Mouse (Mus musculus): ENCODE results near the gene Phf20. TPM values are rescaled to one million over a fixed set of nuclear protein-coding genes. Genes with fewer than 3 reads are reported as not detected.

Gene Phf20
- polyA plus RNA-seq, 1 experiment from 2014 or later: 57.2 TPM

- WGBS: 20% methylated on average over 8 of the region's 8 CpGs
- no peaks in the 10 kb centered on the region for H3K36me3 ChIP-seq (ENCODE audit: control insufficient read depth, insufficient read depth, low read length)
- peak overlapping the region; percentile 99 for H3K27ac ChIP-seq (ENCODE audit: low read length)
- peak overlapping the region; percentile 82 for H3K4me2 ChIP-seq (ENCODE audit: low read depth, low read length)
- ATAC-seq (ENCODE audit: insufficient read depth, low FRiP score): no peak
- H3K9me3 ChIP-seq (replicated peaks; ENCODE audit: control insufficient read depth, low read length): peaks cover 2% of the 10 kb centered on the region; the same call in 1 of the 2 replicates
- H3K4me1 ChIP-seq (ENCODE audit: control insufficient read depth, insufficient read depth, low read length): peaks cover 9% of the 10 kb centered on the region
- H3K4me3 ChIP-seq (replicated peaks; ENCODE audit: low read length): peak overlapping the region; percentile 96
- no peaks in the 10 kb centered on the region for H3K27me3 ChIP-seq (ENCODE audit: control insufficient read depth, insufficient read depth, low read length)
- H3K9ac ChIP-seq (ENCODE audit: low read length): peak overlapping the region; percentile 97
Observed at GRCm38 (mm10) chr2:156311441-156311840, 115.2 kb downstream of the Phf20 start.

GRCm38 (mm10) chr2:156311841-156312291 lies 115.6 kb downstream of the Phf20 start:
- H3K4me1 ChIP-seq (ENCODE audit: control insufficient read depth, insufficient read depth, low read length): peaks cover 9% of the 10 kb centered on the region
- peak overlapping the region; percentile 97 for H3K9ac ChIP-seq (ENCODE audit: low read length)
- peak; percentile 81 for ATAC-seq (ENCODE audit: insufficient read depth, low FRiP score)
- H3K9me3 ChIP-seq (replicated peaks; ENCODE audit: control insufficient read depth, low read length): peaks cover 2% of the 10 kb centered on the region; the same call in 1 of the 2 replicates
- peak overlapping the region; percentile 99 for H3K27ac ChIP-seq (ENCODE audit: low read length)
- peak overlapping the region; percentile 96 for H3K4me3 ChIP-seq (replicated peaks; ENCODE audit: low read length)
- WGBS: under 1% methylated on average over 53 of the region's 53 CpGs
- peak overlapping the region; percentile 82 for H3K4me2 ChIP-seq (ENCODE audit: low read depth, low read length)
- no peaks in the 10 kb centered on the region for H3K36me3 ChIP-seq (ENCODE audit: control insufficient read depth, insufficient read depth, low read length)
- H3K27me3 ChIP-seq (ENCODE audit: control insufficient read depth, insufficient read depth, low read length): no peaks in the 10 kb centered on the region

DNA sequence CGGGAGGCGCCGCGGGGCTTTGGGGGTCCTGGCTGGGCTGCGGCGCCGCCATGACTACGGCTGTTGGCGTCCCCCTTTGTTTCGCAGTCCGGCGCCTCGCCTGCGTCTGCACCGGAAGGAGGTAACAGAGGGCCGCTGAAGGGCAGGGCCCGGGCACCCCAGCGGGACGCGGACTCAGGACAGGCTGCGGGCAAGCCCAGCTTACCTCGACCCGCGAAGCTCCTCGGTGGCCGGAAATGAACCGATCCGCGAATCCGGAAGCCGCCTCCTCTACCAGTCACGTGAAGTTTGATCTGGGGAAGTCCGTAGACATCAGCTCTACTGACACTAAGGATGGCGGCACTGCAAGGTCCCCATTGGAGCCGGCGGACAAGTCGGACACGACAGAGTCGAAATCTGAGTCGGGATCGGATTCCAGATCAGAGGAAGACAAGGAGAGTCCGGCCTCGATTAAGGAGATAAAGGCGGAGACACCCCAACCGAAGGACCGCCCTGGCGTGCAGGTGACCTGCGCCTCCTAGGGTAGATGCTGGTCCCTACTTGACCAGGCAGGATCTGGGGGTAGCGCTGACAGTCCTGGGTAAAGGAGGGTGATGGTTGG lies 116.1 kb downstream of the Phf20 start, which contains the start of the genes Cnbd2 and Scand1:
Gene Cnbd2, plus strand, starts transcription at position 3 of the 601 bp plus-strand sequence.
Gene Scand1, minus strand, starts transcription at position 408 of the 601 bp plus-strand sequence.
- Histone ChIP-seq H3K9ac (ENCODE audit: low read length) (peak within 1 kb of the TSS; percentile 97), H3K36me3 (ENCODE audit: control insufficient read depth, insufficient read depth, low read length) (no peaks in the 10 kb centered on the region), H3K4me3 (replicated peaks; ENCODE audit: low read length) (peak within 1 kb of the TSS; percentile 96), H3K4me2 (ENCODE audit: low read depth, low read length) (peak within 1 kb of the TSS; percentile 82), H3K4me1 (ENCODE audit: control insufficient read depth, insufficient read depth, low read length) (peaks cover 9% of the 10 kb centered on the region), H3K9me3 (replicated peaks; ENCODE audit: control insufficient read depth, low read length) (peaks cover 2% of the 10 kb centered on the region; the same call in 1 of the 2 replicates), H3K27me3 (ENCODE audit: control insufficient read depth, insufficient read depth, low read length) (no peaks in the 10 kb centered on the region), H3K27ac (ENCODE audit: low read length) (peak within 1 kb of the TSS; percentile 99)
- under 1% methylated on average over 49 of the region's 49 CpGs for WGBS
- peak; percentile 93 for ATAC-seq (ENCODE audit: insufficient read depth, low FRiP score)

- Histone ChIP-seq H3K27ac (ENCODE audit: low read length) (no peak overlapping the region; the same call in 1 of the 2 replicates), H3K4me1 (ENCODE audit: control insufficient read depth, insufficient read depth, low read length) (peaks cover 9% of the 10 kb centered on the region), H3K27me3 (ENCODE audit: control insufficient read depth, insufficient read depth, low read length) (no peaks in the 10 kb centered on the region), H3K9ac (ENCODE audit: low read length) (peak overlapping the region; percentile 97), H3K4me2 (ENCODE audit: low read depth, low read length) (peak overlapping the region; percentile 82), H3K9me3 (replicated peaks; ENCODE audit: control insufficient read depth, low read length) (peaks cover 2% of the 10 kb centered on the region; the same call in 1 of the 2 replicates), H3K36me3 (ENCODE audit: control insufficient read depth, insufficient read depth, low read length) (no peaks in the 10 kb centered on the region), H3K4me3 (replicated peaks; ENCODE audit: low read length) (peak overlapping the region; percentile 96)
- WGBS: 51% methylated on average over 3 of the region's 3 CpGs
- ATAC-seq (ENCODE audit: insufficient read depth, low FRiP score): no peak
Observed at GRCm38 (mm10) chr2:156313153-156313552, 116.9 kb downstream of the Phf20 start.

- 97% methylated on average over 6 of the region's 6 CpGs for WGBS
- Histone ChIP-seq H3K9ac (ENCODE audit: low read length) (no peak overlapping the region), H3K27me3 (ENCODE audit: control insufficient read depth, insufficient read depth, low read length) (no peaks in the 10 kb centered on the region), H3K9me3 (replicated peaks; ENCODE audit: control insufficient read depth, low read length) (peaks cover 2% of the 10 kb centered on the region; the same call in 1 of the 2 replicates), H3K27ac (ENCODE audit: low read length) (no peak overlapping the region), H3K4me3 (replicated peaks; ENCODE audit: low read length) (no peak overlapping the region), H3K4me1 (ENCODE audit: control insufficient read depth, insufficient read depth, low read length) (peaks cover 9% of the 10 kb centered on the region), H3K36me3 (ENCODE audit: control insufficient read depth, insufficient read depth, low read length) (no peaks in the 10 kb centered on the region), H3K4me2 (ENCODE audit: low read depth, low read length) (no peak overlapping the region)
- ATAC-seq (ENCODE audit: insufficient read depth, low FRiP score): no peak
Observed at GRCm38 (mm10) chr2:156314811-156315210, 118.5 kb downstream of the Phf20 start.

- H3K27me3 ChIP-seq (ENCODE audit: control insufficient read depth, insufficient read depth, low read length): no peaks in the 10 kb centered on the region
- no peaks in the 10 kb centered on the region for H3K36me3 ChIP-seq (ENCODE audit: control insufficient read depth, insufficient read depth, low read length)
- ATAC-seq (ENCODE audit: insufficient read depth, low FRiP score): no peak
- H3K4me2 ChIP-seq (ENCODE audit: low read depth, low read length): no peak overlapping the region
- no peak overlapping the region for H3K4me3 ChIP-seq (replicated peaks; ENCODE audit: low read length)
- H3K9ac ChIP-seq (ENCODE audit: low read length): no peak overlapping the region
- H3K4me1 ChIP-seq (ENCODE audit: control insufficient read depth, insufficient read depth, low read length): no peaks in the 10 kb centered on the region; the same call in 1 of the 2 replicates
- H3K9me3 ChIP-seq (replicated peaks; ENCODE audit: control insufficient read depth, low read length): peaks cover 2% of the 10 kb centered on the region; the same call in 1 of the 2 replicates
- no peak overlapping the region for H3K27ac ChIP-seq (ENCODE audit: low read length)
Observed at GRCm38 (mm10) chr2:156318491-156318890, 122.2 kb downstream of the Phf20 start.

- Histone ChIP-seq H3K27me3 (ENCODE audit: control insufficient read depth, insufficient read depth, low read length) (no peaks in the 10 kb centered on the region), H3K4me2 (ENCODE audit: low read depth, low read length) (no peak overlapping the region), H3K36me3 (ENCODE audit: control insufficient read depth, insufficient read depth, low read length) (no peaks in the 10 kb centered on the region), H3K4me3 (replicated peaks; ENCODE audit: low read length) (no peak overlapping the region), H3K9me3 (replicated peaks; ENCODE audit: control insufficient read depth, low read length) (no peaks in the 10 kb centered on the region), H3K4me1 (ENCODE audit: control insufficient read depth, insufficient read depth, low read length) (peaks cover 10% of the 10 kb centered on the region), H3K9ac (ENCODE audit: low read length) (no peak overlapping the region), H3K27ac (ENCODE audit: low read length) (no peak overlapping the region)
- WGBS: 89% methylated on average over 6 of the region's 6 CpGs
- no peak for ATAC-seq (ENCODE audit: insufficient read depth, low FRiP score)
Observed at GRCm38 (mm10) chr2:156321538-156321937, 125.3 kb downstream of the Phf20 start.

GRCm38 (mm10) chr2:156324116-156324588 lies 127.9 kb downstream of the Phf20 start:
- Histone ChIP-seq H3K27me3 (ENCODE audit: control insufficient read depth, insufficient read depth, low read length) (no peaks in the 10 kb centered on the region), H3K4me3 (replicated peaks; ENCODE audit: low read length) (no peak overlapping the region; the same call in 1 of the 2 replicates), H3K9ac (ENCODE audit: low read length) (peak overlapping the region; percentile 44), H3K36me3 (ENCODE audit: control insufficient read depth, insufficient read depth, low read length) (no peaks in the 10 kb centered on the region), H3K27ac (ENCODE audit: low read length) (peak overlapping the region; percentile 64), H3K4me1 (ENCODE audit: control insufficient read depth, insufficient read depth, low read length) (peaks cover 10% of the 10 kb centered on the region), H3K9me3 (replicated peaks; ENCODE audit: control insufficient read depth, low read length) (no peaks in the 10 kb centered on the region), H3K4me2 (ENCODE audit: low read depth, low read length) (peak overlapping the region; percentile 33)
- 37% methylated on average over 6 of the region's 6 CpGs for WGBS
- peak; percentile 22; the same call in 1 of the 2 replicates for ATAC-seq (ENCODE audit: insufficient read depth, low FRiP score)

- peak overlapping the region; percentile 33 for H3K4me2 ChIP-seq (ENCODE audit: low read depth, low read length)
- H3K4me1 ChIP-seq (ENCODE audit: control insufficient read depth, insufficient read depth, low read length): peaks cover 10% of the 10 kb centered on the region
- H3K9me3 ChIP-seq (replicated peaks; ENCODE audit: control insufficient read depth, low read length): no peaks in the 10 kb centered on the region
- 16% methylated on average over 5 of the region's 5 CpGs for WGBS
- no peak overlapping the region; the same call in 1 of the 2 replicates for H3K4me3 ChIP-seq (replicated peaks; ENCODE audit: low read length)
- peak overlapping the region; percentile 64 for H3K27ac ChIP-seq (ENCODE audit: low read length)
- no peak overlapping the region for H3K9ac ChIP-seq (ENCODE audit: low read length)
- H3K27me3 ChIP-seq (ENCODE audit: control insufficient read depth, insufficient read depth, low read length): no peaks in the 10 kb centered on the region
- no peaks in the 10 kb centered on the region for H3K36me3 ChIP-seq (ENCODE audit: control insufficient read depth, insufficient read depth, low read length)
- ATAC-seq (ENCODE audit: insufficient read depth, low FRiP score): peak; percentile 68; the same call in 1 of the 2 replicates
Observed at GRCm38 (mm10) chr2:156324681-156325080, 128.4 kb downstream of the Phf20 start.

Measured in stomach, embryonic 16.5 days (tissue).